Mouse (Mus musculus): ENCODE data around the gene Msx1. TPM values are rescaled to one million over a fixed set of nuclear protein-coding genes. Genes with fewer than 3 reads are reported as not detected.

Gene Msx1
- total and polyA plus RNA-seq, 3 experiments = 1.4 to 5.2 (median 2.3) TPM

DNA sequence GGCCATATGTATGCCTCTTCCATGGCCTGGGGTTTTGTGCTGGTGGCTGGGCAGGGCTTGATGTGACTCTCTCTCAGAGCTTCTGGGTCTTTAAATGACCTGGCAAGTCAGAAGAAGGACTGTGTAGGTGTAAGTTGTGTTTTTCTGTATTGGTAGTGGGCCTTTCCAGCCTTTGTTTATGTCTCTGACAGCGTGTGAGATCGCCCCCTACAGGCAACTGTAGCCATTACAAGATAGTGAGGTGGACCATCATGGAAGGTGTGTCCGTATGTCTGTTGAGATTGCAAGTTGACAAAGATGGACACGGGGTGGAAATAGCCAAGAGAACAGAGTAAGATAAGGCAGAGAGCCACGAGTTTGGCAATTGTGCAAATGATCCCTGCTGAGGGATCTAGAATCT, 32.2 kb downstream of the Msx1 start:
- DNase-seq = no peak

DNA sequence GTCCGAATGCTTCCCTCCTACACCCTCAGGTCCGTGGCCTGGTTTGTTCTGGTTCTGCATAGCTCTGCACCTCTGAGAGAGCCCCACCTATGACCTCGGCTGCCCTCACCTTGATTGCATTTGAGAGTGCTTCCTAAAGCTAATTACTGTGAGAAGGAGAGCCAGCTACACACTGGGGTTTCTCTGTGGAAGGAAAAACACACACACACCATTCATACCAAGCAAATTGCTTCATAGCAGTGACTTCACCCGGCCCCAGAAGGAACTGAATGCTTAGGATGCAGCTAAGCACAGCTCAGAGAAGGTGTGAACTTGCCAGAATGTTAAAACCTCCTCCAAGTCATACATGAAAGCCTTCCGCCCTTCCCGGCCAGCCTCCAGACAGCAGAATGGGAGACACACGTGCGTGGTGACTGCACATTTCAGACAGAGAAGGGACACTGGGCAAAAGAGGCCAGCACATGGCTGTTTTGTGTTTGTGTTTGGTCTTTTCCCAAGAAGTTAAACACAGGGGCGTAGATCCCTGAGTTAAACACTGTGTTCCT, 39.5 kb downstream of the Msx1 start:
- DNase-seq = no peak

DNA sequence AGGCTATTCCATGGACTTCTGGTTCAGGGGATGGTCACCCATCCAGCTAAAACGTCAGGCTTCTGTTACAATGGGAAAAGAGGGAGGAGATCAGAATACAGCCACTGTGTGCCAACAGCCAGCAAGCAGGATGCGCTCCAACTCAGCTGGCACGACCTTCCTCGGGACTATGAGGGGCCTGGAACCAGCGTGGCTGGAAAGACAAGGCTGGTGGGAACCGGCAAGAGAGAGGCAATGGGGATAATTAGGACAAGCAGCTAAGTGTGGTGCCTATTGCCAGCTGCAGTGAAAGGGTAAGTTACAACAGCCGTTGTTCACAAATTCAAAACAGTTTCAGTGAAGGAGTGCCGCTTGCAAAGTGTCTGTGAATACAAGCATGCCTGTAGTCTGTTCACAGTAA, 41.1 kb downstream of the Msx1 start:
- DNase-seq = no peak

DNA sequence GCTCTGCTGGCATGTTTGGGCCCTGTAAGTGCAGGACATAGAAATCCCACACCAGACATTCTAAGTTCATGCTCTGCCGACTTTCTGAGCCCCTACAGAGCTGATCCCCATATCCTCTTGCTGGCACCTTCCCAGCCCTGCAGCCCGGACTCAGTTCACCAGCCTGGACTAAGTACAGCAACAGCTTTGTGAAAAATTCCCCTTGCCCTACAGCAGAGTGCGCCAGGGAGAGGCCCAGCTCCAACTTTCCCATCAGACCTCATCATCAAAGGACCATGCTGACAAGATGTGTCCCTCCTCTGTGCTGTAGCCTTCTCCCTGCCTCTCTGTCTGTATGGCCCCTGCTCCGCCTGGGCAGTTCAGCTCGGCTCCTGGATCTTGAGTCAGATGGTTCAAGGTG, 48.7 kb downstream of the Msx1 start:
- DNase-seq = no peak

DNA sequence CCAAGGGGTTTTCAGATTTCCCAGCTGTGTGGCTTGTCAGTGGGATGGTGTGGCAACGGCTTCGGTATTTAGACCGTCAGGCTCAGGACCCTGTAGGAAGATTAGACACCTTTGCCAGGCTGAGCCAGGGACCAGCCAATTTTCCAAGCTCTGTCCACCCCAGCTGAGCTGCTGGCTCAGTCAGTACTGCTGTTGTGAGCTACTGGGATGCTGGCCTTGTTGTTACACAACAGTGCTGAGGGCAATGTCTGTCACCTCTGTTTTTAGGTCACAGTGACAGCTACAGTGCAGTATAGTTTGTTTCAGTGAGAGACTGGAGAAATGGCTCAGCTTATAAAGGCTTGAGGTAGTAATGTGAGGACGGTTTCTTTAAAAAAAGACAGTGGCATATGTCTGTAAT, 50.4 kb downstream of the Msx1 start:
- no peak for DNase-seq

DNA sequence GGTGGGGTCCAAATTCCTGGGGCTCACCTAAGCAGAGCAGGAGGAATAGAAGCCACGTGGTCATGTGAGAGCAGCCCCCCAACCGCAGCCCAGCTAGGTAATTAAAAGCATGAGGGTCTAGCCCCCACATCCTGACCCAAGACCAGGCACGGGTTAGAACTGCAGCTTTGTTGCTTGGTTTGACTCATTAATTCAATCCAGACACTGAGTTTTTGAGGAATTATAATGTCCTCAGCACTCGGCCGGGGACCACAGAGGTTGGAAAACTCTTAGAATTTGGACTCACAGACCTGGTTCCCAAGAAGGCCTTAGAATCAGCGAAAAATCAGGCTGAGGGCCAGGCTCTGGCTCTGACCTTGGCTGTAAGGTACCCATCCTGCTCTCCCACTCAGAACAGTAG, 53.5 kb downstream of the Msx1 start:
- no peak for DNase-seq

Other genes starting within 250 kb of the Msx1 start
- gene Stk32b, start 107.4 kb downstream of the Msx1 start, total RNA-seq (2021) = under 1 TPM; 0.21 to 0.29 TPM
- 0.18 and 0.44 TPM in 2 replicates for gene Stk32b, start 107.4 kb downstream of the Msx1 start, polyA plus RNA-seq (2012; rRNA removed)
- 1 to 10 TPM; 2.0 to 5.4 TPM for gene Cytl1, start 89.1 kb downstream of the Msx1 start, total RNA-seq (2021)
- 2.9 and 4.5 TPM in 2 replicates for gene Cytl1, start 89.1 kb downstream of the Msx1 start, polyA plus RNA-seq (2012; rRNA removed)
- gene Stx18, start 214.2 kb upstream of the Msx1 start, total RNA-seq (2021) = 10 to 100 TPM; 31.9 to 37.1 TPM
- 12.9 and 14.6 TPM in 2 replicates for gene Stx18, start 214.2 kb upstream of the Msx1 start, polyA plus RNA-seq (2012; rRNA removed)